Mouse (Mus musculus): ENCODE results near the gene Pigu. TPM values are rescaled to one million over a fixed set of nuclear protein-coding genes. Genes with fewer than 3 reads are reported as not detected.

Gene Pigu
- total RNA-seq, 1 experiment from 2014 or later, result 12.3 TPM

- no peak for ATAC-seq (replicated peaks; ENCODE audit: insufficient number of reproducible peaks, low FRiP score, low TSS enrichment, poor library complexity, severe bottlenecking)
Observed at GRCm38 (mm10) chr2:155308936-155309592, 48.2 kb downstream of the Pigu start.

- ATAC-seq (replicated peaks; ENCODE audit: insufficient number of reproducible peaks, low FRiP score, low TSS enrichment, poor library complexity, severe bottlenecking), result no peak
Observed at GRCm38 (mm10) chr2:155299563-155299962, 57.7 kb downstream of the Pigu start.

GRCm38 (mm10) chr2:155295453-155295852 is 61.8 kb downstream of the Pigu start:
- ATAC-seq (replicated peaks; ENCODE audit: insufficient number of reproducible peaks, low FRiP score, low TSS enrichment, poor library complexity, severe bottlenecking), result peak; percentile 44; the same call in 1 of the 2 replicates

DNA sequence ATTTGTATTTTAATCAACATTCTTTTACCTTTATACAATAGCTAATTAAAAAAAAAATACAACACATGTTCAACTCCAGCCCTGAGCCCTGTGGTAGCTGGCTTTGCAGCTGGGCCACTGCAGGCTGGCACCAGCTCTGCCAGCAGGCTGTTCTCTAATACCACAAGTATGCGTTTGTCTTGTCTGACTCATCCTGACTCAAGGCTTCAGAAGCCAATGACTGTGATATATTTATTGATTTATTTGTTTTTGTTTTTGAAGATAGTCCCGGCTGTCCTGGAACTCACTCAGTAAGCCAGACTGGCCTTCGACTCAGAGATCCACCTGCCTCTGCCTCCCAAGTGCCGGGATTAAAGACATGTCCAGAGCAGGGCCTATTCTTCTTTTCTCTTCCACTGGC is 63.3 kb downstream of the Pigu start:
- ATAC-seq (replicated peaks; ENCODE audit: insufficient number of reproducible peaks, low FRiP score, low TSS enrichment, poor library complexity, severe bottlenecking), result no peak

- no peak for ATAC-seq (replicated peaks; ENCODE audit: insufficient number of reproducible peaks, low FRiP score, low TSS enrichment, poor library complexity, severe bottlenecking)
Observed at GRCm38 (mm10) chr2:155293382-155293781, 63.8 kb downstream of the Pigu start.

DNA sequence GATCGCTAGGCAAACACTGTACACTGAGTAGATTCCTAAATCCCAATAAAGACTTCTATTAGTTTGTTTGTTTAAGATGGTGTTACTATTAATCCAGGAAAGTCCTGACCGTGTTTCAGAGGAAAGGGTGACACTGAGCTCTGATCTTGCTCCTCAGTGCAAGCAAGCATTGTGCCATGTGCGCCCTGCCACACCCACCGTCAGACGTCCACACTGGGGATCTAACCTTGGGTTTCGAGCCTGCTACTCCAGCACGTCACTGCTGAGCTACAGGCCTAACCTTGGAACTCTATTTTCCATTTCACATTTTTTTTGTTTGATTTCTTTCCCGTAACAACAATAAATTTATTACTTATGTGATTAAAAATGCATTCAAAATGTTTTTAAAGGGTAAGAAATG is 67.2 kb downstream of the Pigu start:
- ATAC-seq (replicated peaks; ENCODE audit: insufficient number of reproducible peaks, low FRiP score, low TSS enrichment, poor library complexity, severe bottlenecking), result no peak

- ATAC-seq (replicated peaks; ENCODE audit: insufficient number of reproducible peaks, low FRiP score, low TSS enrichment, poor library complexity, severe bottlenecking), result no peak
Observed at GRCm38 (mm10) chr2:155287456-155288250, 69.6 kb downstream of the Pigu start.

- ATAC-seq (replicated peaks; ENCODE audit: insufficient number of reproducible peaks, low FRiP score, low TSS enrichment, poor library complexity, severe bottlenecking), result no peak
Observed at GRCm38 (mm10) chr2:155285744-155286143, 71.5 kb downstream of the Pigu start.

DNA sequence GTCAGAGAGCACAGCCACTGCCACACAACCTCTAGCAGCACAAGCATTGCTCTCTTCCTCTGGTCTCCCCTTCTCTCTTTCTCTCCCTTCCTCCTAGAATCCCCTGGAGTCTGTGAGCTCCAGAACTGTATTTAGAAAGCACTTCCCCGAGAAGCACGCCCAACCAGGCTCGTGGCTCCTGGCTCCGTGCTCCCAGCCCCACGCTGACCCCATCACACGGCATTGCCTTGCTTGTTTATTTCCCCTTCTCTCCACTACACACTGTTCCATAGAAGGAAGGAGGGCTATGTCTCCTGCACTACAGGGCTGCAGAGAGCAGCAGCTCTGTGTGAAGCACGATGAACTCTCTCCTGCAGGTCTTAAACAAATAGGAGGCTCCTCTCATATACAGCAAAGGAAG is 72.6 kb downstream of the Pigu start:
- ATAC-seq (replicated peaks; ENCODE audit: insufficient number of reproducible peaks, low FRiP score, low TSS enrichment, poor library complexity, severe bottlenecking), result no peak

- no peak for ATAC-seq (replicated peaks; ENCODE audit: insufficient number of reproducible peaks, low FRiP score, low TSS enrichment, poor library complexity, severe bottlenecking)
Observed at GRCm38 (mm10) chr2:155283793-155284192, 73.4 kb downstream of the Pigu start.

DNA sequence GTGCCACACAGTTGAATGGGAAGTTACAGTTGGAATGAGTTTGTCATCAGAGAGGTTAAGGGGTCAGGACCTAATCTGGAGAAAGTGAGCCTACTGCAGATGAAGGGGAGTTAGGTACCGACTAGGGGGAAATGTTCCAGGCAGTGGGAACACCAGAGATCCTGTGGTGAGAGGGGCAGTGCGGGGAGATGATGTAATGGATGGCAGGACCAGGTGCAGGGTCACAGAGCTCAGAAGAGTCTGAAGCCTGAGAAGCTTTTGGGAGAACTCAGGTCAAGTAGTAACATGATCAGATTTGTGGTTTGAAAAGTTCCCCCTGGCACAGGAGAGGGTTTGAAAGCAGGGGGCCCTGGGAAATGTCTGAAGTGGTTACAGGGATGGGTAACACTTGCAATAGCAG is 77.1 kb downstream of the Pigu start:
- no peak for ATAC-seq (replicated peaks; ENCODE audit: insufficient number of reproducible peaks, low FRiP score, low TSS enrichment, poor library complexity, severe bottlenecking)

- no peak for ATAC-seq (replicated peaks; ENCODE audit: insufficient number of reproducible peaks, low FRiP score, low TSS enrichment, poor library complexity, severe bottlenecking)
Observed at GRCm38 (mm10) chr2:155279163-155279562, 78.1 kb downstream of the Pigu start.

- no peak for ATAC-seq (replicated peaks; ENCODE audit: insufficient number of reproducible peaks, low FRiP score, low TSS enrichment, poor library complexity, severe bottlenecking)
Observed at GRCm38 (mm10) chr2:155278361-155278760, 78.9 kb downstream of the Pigu start.

- no peak for ATAC-seq (replicated peaks; ENCODE audit: insufficient number of reproducible peaks, low FRiP score, low TSS enrichment, poor library complexity, severe bottlenecking)
Observed at GRCm38 (mm10) chr2:155277721-155278120, 79.5 kb downstream of the Pigu start.

DNA sequence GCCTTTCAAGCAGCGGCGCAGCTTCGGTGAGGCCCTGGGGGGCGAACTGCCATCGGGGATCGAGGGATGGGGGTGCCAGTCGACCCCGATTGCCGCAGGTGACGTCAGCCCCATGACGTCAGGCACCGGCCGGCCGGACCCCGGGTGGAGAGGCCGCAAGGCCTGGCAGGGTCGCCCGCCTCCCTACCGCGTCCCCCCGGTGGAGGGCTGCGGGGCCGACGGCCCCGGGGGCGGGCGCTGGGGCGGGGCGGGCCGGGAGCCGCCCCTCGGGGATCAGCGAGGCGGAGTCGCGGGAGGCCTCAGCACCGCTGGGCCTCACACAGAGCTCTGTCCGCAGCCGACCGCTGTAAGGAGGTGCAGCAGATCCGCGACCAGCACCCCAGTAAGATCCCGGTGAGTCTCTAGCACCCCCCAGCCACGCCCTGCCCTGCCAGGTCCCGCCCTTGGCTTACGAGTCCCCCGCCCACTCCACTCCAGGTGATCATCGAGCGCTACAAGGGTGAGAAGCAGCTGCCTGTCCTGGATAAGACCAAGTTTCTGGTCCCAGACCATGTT is 80.5 kb downstream of the Pigu start:
- peak; percentile 42 for ATAC-seq (replicated peaks; ENCODE audit: insufficient number of reproducible peaks, low FRiP score, low TSS enrichment, poor library complexity, severe bottlenecking)

- peak; percentile 89 for ATAC-seq (replicated peaks; ENCODE audit: insufficient number of reproducible peaks, low FRiP score, low TSS enrichment, poor library complexity, severe bottlenecking)
Observed at GRCm38 (mm10) chr2:155276195-155276594, 81.0 kb downstream of the Pigu start, which contains the start of gene Map1lc3a. Gene Map1lc3a, plus strand, starts transcription at chr2:155276297.

GRCm38 (mm10) chr2:155273603-155274002 is 83.6 kb downstream of the Pigu start:
- ATAC-seq (replicated peaks; ENCODE audit: insufficient number of reproducible peaks, low FRiP score, low TSS enrichment, poor library complexity, severe bottlenecking), result no peak

DNA sequence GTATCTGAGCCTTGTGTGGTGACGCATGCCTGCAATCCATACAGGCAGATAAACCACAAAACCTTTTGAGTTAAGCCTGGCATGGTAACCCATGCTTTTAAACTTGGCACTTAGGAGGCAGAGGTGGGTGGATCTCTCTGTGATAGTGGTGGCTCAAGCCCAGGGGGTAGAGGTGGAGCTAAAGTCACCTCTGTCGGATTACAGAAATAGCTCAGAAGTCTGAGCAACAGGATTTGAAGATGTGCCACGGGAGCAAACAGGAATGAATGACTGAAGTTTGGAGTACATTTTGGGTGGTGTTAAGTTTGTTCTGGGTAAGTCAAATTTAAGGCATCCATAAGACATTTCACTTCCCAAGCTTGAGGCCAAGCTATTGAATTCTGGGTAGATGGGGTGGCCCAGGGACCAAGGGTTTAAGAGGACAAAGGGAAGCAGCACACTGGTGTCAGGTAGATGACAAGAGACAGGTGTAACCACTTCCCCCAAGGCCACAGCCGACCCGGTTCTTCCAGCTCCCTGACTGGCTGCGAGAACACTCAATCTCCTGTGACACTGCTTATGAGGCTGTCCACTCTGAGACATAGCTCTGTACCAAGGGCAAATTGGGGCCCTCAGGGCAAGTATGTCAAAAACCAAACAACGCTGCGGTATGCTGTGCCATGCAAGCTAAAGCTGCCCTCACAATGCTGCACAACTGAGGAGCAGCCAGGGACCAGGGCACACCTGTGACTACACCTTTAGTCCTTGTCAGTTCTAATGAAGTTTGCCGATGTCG is 84.6 kb downstream of the Pigu start:
- ATAC-seq (replicated peaks; ENCODE audit: insufficient number of reproducible peaks, low FRiP score, low TSS enrichment, poor library complexity, severe bottlenecking), result no peak

DNA sequence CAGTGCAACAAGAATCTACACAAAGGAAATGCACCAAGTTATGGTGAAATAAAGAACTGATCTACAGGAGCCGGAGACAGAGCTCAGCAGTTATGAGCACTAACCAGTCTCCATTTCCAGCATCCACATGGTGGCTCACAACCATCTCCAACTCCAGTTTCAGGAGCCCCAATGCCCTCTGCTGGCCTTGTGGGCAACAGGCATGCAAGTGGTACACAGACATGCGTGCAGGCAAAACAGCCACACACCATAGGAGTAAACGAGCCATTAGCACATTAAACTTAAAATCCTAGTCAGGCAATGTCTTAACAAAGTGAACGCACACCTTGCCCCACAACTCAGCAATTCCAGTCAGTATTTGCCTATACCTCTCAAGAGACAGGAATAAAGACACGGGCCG is 85.3 kb downstream of the Pigu start:
- no peak for ATAC-seq (replicated peaks; ENCODE audit: insufficient number of reproducible peaks, low FRiP score, low TSS enrichment, poor library complexity, severe bottlenecking)

Measured in monocyte, adult 5-6 weeks (primary cell).